Mouse (Mus musculus): Measurements from ENCODE around the gene Samsn1.
"Not testable (repeated sequence)": the region's sequence is repeated elsewhere in the genome, so short reads cannot be mapped to it uniquely, and the experiment has no call there.

Samsn1 gene

DNA sequence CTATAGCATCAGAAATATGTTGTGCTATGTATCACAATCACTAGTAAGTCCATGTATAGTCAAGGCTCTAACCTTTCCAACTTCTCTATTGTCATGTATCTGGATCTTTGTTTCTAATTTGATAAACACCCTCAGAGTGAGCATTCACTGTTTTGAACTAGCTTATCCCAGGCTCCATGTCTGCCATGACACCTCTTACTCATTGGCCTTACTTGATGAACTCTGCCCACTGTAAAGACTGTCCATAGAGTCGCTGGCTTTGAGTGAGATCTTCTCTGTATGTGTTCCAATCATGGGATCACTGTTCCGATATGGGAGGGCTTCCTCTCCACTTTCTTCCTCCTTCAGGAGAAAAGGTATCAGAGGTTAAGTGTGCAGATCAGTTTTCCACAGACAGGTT is 143.2 kb downstream of the Samsn1 start:
- no peak for DNase-seq (ENCODE audit: inconsistent age in 2 of 2, low spot score in 1 of 2)

- peak; percentile 5 to 51 for DNase-seq (ENCODE audit: inconsistent age in 2 of 2, low spot score in 1 of 2)
Measured at GRCm38 (mm10) chr16:75877170-75877569, 144.9 kb downstream of the Samsn1 start.

DNA sequence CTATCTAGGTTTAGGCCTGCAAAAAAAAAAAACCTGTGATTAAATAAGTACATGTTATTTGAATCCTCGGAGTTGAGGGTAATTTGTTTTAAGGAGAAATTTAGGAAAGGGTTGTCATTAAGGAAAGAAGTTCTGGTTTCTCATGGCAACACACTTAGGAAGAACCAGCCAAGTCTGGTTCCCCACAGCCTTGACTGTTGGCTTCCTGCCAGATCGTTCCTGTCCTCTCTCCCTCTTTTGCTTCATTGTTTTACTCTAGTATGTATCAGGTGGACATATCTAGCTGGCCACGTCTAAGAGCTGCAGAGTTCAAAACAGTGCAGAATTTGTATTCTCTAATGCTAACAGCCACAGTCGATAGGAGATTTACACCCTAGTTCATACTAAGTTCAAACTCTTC is 146.2 kb downstream of the Samsn1 start:
- peak; percentile 6 to 53 for DNase-seq (ENCODE audit: inconsistent age in 2 of 2, low spot score in 1 of 2)

GRCm38 (mm10) chr16:75874508-75874907 is 147.6 kb downstream of the Samsn1 start:
- DNase-seq (ENCODE audit: inconsistent age in 2 of 2, low spot score in 1 of 2), result no peak

DNA sequence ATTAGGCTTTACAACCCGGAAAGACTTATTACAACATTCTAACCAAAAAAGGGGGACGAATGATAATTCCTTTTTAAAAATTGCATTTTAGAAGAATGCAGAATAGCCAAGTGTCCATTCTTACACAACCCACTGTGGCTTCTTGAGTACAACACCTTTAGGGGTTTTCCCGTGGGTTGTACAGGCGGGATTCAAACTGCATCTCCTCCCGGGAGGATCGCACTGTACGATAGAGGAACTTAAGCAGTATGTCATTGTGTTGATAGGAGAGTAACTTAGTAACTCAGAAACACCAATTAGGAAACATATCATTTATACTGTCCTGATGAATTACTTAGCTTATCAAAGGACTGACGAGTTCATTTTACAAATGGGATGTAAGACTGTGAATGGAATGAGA is 149.8 kb downstream of the Samsn1 start:
- no peak for DNase-seq (ENCODE audit: inconsistent age in 2 of 2, low spot score in 1 of 2)

GRCm38 (mm10) chr16:75867400-75867799 is 154.7 kb downstream of the Samsn1 start:
- no peak for DNase-seq (ENCODE audit: inconsistent age in 2 of 2, low spot score in 1 of 2)

DNA sequence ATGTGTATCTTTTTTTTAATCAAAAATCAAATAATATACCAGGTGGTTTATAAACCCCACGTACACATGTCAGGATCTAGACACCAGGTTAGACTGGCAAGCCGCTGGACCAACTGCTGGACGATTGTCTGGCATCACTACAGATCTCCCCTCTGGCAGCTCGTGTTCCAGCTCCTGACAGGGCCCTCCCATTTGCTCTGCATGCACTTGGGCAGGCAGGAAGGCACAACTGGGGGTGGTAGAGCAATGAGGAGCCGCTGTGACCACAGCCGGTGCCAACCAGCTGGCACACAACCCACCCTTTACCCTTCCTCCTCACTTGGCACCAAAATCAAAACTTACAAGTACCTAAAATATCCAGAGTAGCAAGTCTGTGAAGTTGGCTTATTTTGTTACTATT is 156.6 kb downstream of the Samsn1 start:
- no peak for DNase-seq (ENCODE audit: inconsistent age in 2 of 2, low spot score in 1 of 2)

- no peak for DNase-seq (ENCODE audit: inconsistent age in 2 of 2, low spot score in 1 of 2)
Measured at GRCm38 (mm10) chr16:75864673-75865072, 157.4 kb downstream of the Samsn1 start.

DNA sequence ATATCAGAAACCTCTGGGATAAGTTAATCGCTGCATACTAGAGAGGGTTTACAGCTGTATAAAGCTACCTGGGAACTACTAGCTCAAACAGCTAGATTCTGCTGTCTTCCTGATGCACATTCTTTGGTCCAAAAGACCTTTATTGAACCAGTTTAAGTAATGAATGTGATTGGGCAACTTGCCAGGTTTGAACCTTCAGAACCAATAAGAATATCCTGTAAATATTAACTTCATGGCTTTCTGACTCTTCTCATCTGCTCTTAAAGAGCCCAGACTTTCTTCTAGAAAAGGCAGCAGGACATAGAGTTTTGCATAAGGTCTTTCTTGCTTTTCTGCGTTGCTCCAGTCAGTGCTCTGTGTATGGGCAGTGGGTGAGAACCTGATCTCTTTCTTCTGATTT is 165.7 kb downstream of the Samsn1 start:
- DNase-seq (ENCODE audit: inconsistent age in 2 of 2, low spot score in 1 of 2), result no peak

DNA sequence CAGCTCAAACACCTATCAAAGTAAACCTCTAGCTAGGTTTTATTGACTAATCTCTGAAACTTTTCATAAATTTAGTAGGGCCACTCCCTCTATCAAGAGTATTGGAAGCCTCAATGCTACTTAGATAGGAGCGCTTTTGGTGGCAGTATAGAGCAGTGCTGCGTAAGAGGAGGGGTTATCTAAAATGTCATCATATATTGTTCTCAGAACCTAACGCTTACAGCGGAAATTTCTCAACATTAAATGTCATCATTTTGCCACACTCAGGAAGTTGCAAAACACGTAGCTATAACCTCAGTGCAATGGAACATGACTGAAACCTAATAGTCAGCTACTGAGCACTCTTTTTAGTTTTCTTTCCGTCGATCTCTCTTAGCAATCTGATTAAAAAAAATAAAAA is 166.7 kb downstream of the Samsn1 start:
- DNase-seq (ENCODE audit: inconsistent age in 2 of 2, low spot score in 1 of 2), result no peak

GRCm38 (mm10) chr16:75853556-75854271 is 168.4 kb downstream of the Samsn1 start:
- no peak for DNase-seq (ENCODE audit: inconsistent age in 2 of 2, low spot score in 1 of 2)

DNA sequence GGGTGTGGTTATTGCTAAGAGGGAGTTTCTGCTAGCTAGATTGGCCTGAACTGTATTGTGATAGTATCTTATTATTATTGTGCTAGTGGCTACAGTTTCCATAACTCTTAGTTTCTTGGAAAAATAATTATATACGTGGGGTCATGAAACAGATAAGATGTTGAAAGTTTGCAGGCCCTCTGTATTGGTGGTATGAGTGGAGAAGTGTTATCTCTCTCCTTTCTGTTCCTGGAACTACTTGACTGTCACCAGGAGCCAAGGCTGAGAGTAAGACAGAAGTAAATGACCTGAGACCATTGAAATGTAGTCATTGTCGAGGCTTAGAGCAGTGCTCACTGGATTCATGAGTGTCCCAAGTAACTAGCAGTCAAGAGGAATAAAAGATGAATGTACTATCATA is 169.6 kb downstream of the Samsn1 start:
- DNase-seq (ENCODE audit: inconsistent age in 2 of 2, low spot score in 1 of 2), result no peak

DNA sequence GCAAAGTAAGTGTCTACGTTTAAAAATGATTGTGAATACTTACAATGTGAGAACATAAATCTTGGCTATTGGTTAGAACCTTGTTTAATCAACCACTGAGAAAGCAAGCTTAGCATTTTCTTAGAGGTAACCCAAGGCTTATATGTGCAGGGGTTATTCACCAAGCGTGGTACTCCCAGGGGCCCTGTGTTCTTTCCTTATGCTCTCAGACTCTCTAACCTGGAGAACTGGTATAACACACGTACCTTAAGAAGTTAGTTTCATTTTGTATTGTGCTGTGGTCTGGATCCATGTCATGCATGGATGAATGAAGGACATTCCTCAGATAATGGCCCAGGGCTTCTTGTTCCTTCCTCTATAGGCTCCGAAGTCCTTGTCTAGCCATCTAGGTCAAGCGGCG is 173.0 kb downstream of the Samsn1 start:
- DNase-seq (ENCODE audit: inconsistent age in 2 of 2, low spot score in 1 of 2), result no peak

DNA sequence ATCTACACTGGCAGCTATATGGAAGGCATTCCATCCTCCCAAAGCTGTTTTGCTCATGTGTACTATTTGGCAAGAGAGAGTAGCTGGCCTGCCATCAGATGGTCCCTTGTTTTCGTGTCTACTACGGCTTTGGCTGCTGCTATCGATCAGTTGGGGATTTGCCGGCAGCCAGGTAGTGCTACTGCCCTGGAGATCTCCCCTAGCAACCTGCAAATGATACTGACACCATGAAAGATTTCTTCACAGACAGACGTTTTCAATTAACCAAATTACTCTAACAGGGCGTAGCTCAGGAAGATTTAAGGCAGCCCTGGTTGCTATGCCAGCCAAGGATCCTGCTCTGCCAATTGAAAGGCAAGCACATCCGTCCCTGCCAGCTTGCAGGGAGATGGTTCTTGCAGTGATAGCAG is 178.4 kb downstream of the Samsn1 start:
- DNase-seq (ENCODE audit: inconsistent age in 2 of 2, low spot score in 1 of 2), result no peak

- no peak for DNase-seq (ENCODE audit: inconsistent age in 2 of 2, low spot score in 1 of 2)
Measured at GRCm38 (mm10) chr16:75843031-75843430, 179.1 kb downstream of the Samsn1 start.

DNA sequence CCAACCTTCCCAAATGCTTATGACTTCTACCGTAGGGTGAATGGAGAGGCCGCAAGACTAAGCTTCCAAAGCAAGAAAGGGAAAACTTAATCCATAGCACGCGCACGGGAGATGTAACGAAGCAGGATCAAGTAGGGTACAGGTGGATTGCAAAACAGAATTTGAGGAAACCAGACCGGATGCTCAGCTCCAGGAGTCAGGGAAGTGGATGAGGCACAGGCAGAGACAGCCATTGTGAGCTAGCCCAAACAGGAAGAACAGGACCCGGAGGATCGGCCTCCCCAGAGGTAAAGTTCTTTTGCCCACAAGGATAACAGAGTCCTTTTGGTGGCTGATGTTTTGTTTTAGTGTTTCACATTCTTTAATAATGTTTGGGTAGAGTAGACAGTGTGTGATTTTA is 179.5 kb downstream of the Samsn1 start:
- no peak for DNase-seq (ENCODE audit: inconsistent age in 2 of 2, low spot score in 1 of 2)

- DNase-seq (ENCODE audit: inconsistent age in 2 of 2, low spot score in 1 of 2), result no peak
Measured at GRCm38 (mm10) chr16:75837728-75838451, 184.2 kb downstream of the Samsn1 start.

GRCm38 (mm10) chr16:75831390-75831789 is 190.7 kb downstream of the Samsn1 start:
- DNase-seq (ENCODE audit: inconsistent age in 2 of 2, low spot score in 1 of 2), result no peak

DNA sequence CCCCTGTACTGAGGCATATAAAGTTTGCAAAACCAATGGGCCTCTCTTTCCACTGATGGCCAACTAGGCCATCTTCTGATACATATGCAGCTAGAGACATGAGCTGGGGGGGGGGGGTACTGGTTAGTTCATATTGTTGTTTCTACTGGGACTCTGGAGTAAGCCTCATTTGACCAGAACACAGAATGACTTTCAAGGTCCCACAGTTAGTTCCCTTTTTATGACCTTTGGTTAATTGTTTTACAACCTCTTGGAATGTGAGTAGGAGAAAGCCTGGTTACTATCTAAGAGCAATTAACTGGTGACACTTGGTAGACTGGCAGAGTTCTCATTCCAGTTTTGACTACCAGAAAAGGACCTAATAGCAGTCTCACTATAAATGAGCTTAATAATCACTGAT is 195.1 kb downstream of the Samsn1 start:
- DNase-seq (ENCODE audit: inconsistent age in 2 of 2, low spot score in 1 of 2), result not testable (repeated sequence)

DNA sequence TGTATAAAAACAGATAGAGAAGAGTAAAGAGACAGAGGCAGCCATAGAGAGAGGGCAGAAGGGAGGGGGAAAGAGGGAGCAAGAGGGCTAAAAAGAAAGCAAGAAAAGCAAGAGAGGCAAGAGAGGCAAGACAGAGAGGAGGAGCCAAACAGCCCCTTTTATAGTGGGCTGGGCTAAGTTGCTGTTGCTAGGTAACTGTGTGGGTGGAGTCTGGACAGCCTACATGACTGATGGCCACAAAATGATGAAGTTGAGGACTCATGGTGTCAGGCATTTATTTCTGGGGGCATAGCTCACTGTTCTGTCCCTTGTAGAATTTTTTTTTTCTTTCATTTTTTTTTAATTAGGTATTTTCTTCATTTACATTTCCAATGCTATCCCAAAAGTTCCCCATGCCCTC is 195.6 kb downstream of the Samsn1 start:
- no peak for DNase-seq (ENCODE audit: inconsistent age in 2 of 2, low spot score in 1 of 2)

DNA sequence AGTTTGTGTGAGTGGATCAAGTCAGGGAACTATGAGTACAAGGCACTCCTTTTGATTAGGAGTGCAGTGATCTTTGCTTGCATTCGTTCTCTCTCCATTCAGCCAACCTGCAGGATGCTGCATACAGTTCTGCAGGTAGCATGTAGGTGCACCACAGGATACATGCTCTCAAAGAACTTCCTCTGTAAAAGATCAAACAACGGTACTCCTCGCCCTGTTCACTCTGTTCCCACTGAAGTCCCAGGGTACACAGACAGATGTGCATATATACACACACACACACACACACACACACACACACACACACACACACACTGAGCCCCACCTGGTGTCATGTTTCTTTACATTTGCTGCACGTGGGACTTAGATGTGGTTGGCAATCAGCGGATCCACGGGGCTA is 198.9 kb downstream of the Samsn1 start:
- no peak for DNase-seq (ENCODE audit: inconsistent age in 2 of 2, low spot score in 1 of 2)

DNA sequence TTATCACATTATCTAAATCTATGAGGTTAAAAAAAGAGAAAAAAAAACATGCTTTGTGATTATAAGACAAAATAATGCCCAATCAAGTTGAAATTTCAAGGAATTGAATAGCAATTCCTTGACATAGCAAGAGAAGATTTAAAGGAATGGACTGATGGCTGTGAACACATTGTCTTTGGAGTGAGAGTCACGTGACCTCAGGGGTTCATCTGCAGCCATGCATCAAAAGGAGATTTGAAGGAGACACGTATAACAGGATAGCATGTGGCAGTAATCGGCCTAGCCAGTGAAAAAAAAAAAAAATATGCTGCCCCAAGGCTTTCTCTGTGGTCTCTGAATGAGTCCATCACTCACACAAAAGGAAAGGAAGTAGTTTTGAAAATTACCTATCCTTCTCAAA is 201.1 kb downstream of the Samsn1 start:
- no peak for DNase-seq (ENCODE audit: inconsistent age in 2 of 2, low spot score in 1 of 2)
